Mouse (Mus musculus) kidney, adult 18-20 months (tissue): Measurements from ENCODE around the gene Mllt3.

Source experiments
- DNase-seq: peaks from one replicate; pipeline ENCODE4 v3.0.0; 2021

Gene Mllt3

GRCm38 (mm10) chr4:87870563-87870962 is 162.6 kb downstream of the Mllt3 start:
- no peak for DNase-seq

GRCm38 (mm10) chr4:87866564-87866963 is 166.6 kb downstream of the Mllt3 start:
- no peak for DNase-seq

GRCm38 (mm10) chr4:87865848-87866247 is 167.3 kb downstream of the Mllt3 start:
- no peak for DNase-seq

GRCm38 (mm10) chr4:87865041-87865440 is 168.1 kb downstream of the Mllt3 start:
- no peak for DNase-seq

- DNase-seq: no peak
Observed at GRCm38 (mm10) chr4:87863212-87863611, 170.0 kb downstream of the Mllt3 start.

- no peak for DNase-seq
Observed at GRCm38 (mm10) chr4:87860723-87861122, 172.4 kb downstream of the Mllt3 start.

- no peak for DNase-seq
Observed at GRCm38 (mm10) chr4:87859148-87859547, 174.0 kb downstream of the Mllt3 start.

- no peak for DNase-seq
Observed at GRCm38 (mm10) chr4:87857982-87858381, 175.2 kb downstream of the Mllt3 start.

GRCm38 (mm10) chr4:87852461-87852860 is 180.7 kb downstream of the Mllt3 start:
- DNase-seq: no peak

- no peak for DNase-seq
Observed at GRCm38 (mm10) chr4:87850051-87850450, 183.1 kb downstream of the Mllt3 start.

- no peak for DNase-seq
Observed at GRCm38 (mm10) chr4:87844668-87845210, 188.4 kb downstream of the Mllt3 start.

GRCm38 (mm10) chr4:87840210-87840910 is 192.8 kb downstream of the Mllt3 start:
- DNase-seq: no peak

GRCm38 (mm10) chr4:87838716-87839115 is 194.4 kb downstream of the Mllt3 start:
- no peak for DNase-seq

- no peak for DNase-seq
Observed at GRCm38 (mm10) chr4:87837471-87838361, 195.4 kb downstream of the Mllt3 start.

GRCm38 (mm10) chr4:87836257-87836656 is 196.9 kb downstream of the Mllt3 start:
- no peak for DNase-seq

- no peak for DNase-seq
Observed at GRCm38 (mm10) chr4:87835191-87835590, 198.0 kb downstream of the Mllt3 start.

- DNase-seq: no peak
Observed at GRCm38 (mm10) chr4:87834310-87834709, 198.9 kb downstream of the Mllt3 start.

GRCm38 (mm10) chr4:87830794-87831306 is 202.3 kb downstream of the Mllt3 start:
- no peak for DNase-seq

GRCm38 (mm10) chr4:87829426-87830063 is 203.6 kb downstream of the Mllt3 start:
- DNase-seq: no peak

GRCm38 (mm10) chr4:87826336-87826735 is 206.8 kb downstream of the Mllt3 start:
- no peak for DNase-seq

- DNase-seq: no peak
Observed at GRCm38 (mm10) chr4:87823623-87824022, 209.5 kb downstream of the Mllt3 start.

- no peak for DNase-seq
Observed at GRCm38 (mm10) chr4:87823191-87823590, 210.0 kb downstream of the Mllt3 start.

- DNase-seq: no peak
Observed at GRCm38 (mm10) chr4:87820911-87821310, 212.3 kb downstream of the Mllt3 start.
